ENCODE assay signal across 25 mouse cellular contexts in genomic region chr6:29632552-29633292, GRCm38 (mm10). TPM values are rescaled to one million over a fixed set of nuclear protein-coding genes. Genes with fewer than 3 reads are reported as not detected.
DNase-seq lines count a peak whose midpoint lies in the region; ATAC-seq and TF ChIP-seq lines count a peak whose summit lies in the region.
"Had no signal": no experiment of that assay in that cellular context is flagged by ENCODE, and none has a peak within 500 bp of the region (broad histone marks: within the 10 kb centered on the region; RNA-seq: fewer than 3 reads in every experiment).

No protein-coding gene starts in this region.

- H3K9me3 ChIP-seq in forebrain, embryonic 12.5 days = no peaks in the 10 kb centered on the region
- H3K9me3 ChIP-seq in forebrain, embryonic 13.5 days (replicated peaks) = no peaks in the 10 kb centered on the region
- H3K9me3 ChIP-seq in limb, embryonic 12.5 days = no peaks in the 10 kb centered on the region
- no peaks in the 10 kb centered on the region for H3K9me3 ChIP-seq in limb, embryonic 10.5 days (replicated peaks)
- peaks cover 15% of the 10 kb centered on the region for H3K9me3 ChIP-seq in ES-Bruce4 (replicated peaks; ENCODE audit: control insufficient read depth, insufficient read depth, low read length, poor library complexity, severe bottlenecking)
- no peaks in the 10 kb centered on the region for H3K9me3 ChIP-seq in neural tube, embryonic 11.5 days (ENCODE audit: control insufficient read depth, low read length)
- H3K9me3 ChIP-seq: forebrain, embryonic 15.5 days had no signal

- no peaks in the 10 kb centered on the region for H3K36me3 ChIP-seq in forebrain, embryonic 12.5 days (replicated peaks)
- H3K36me3 ChIP-seq in forebrain, embryonic 13.5 days (ENCODE audit: poor library complexity, severe bottlenecking) = no peaks in the 10 kb centered on the region
- H3K36me3 ChIP-seq in limb, embryonic 12.5 days = no peaks in the 10 kb centered on the region
- H3K36me3 ChIP-seq in limb, embryonic 10.5 days = no peaks in the 10 kb centered on the region
- no peaks in the 10 kb centered on the region for H3K36me3 ChIP-seq in ES-Bruce4 (ENCODE audit: control insufficient read depth, insufficient read depth, low read length, poor library complexity, severe bottlenecking)
- no peaks in the 10 kb centered on the region for H3K36me3 ChIP-seq in neural tube, embryonic 11.5 days (ENCODE audit: control insufficient read depth, insufficient read depth, low read length)
- H3K36me3 ChIP-seq: forebrain, embryonic 15.5 days; heart, embryonic 15.5 days had no signal

- 0 out of 2 replicates have a peak overlapping the region, but pooled peaks have one; percentile 4 for H3K27ac ChIP-seq in forebrain, embryonic 12.5 days
- H3K27ac ChIP-seq in forebrain, embryonic 13.5 days = no peak overlapping the region
- H3K27ac ChIP-seq in limb, embryonic 12.5 days = peak overlapping the region; percentile 56; the same call in 1 of the 2 replicates
- no peak overlapping the region for H3K27ac ChIP-seq in limb, embryonic 10.5 days
- H3K27ac ChIP-seq in ES-Bruce4 (ENCODE audit: insufficient read depth, low read length) = peak overlapping the region; percentile 97
- no peak overlapping the region for H3K27ac ChIP-seq in neural tube, embryonic 11.5 days (ENCODE audit: low read depth, low read length)
- H3K27ac ChIP-seq: forebrain, embryonic 15.5 days; heart, adult 2 months; heart, embryonic 15.5 days; hindbrain, postnatal 0 days had no signal

- H3K4me1 ChIP-seq in forebrain, embryonic 12.5 days = no peaks in the 10 kb centered on the region; the same call in 1 of the 2 replicates
- no peaks in the 10 kb centered on the region for H3K4me1 ChIP-seq in forebrain, embryonic 13.5 days
- H3K4me1 ChIP-seq in limb, embryonic 12.5 days (replicated peaks) = no peaks in the 10 kb centered on the region
- peaks cover 10% of the 10 kb centered on the region for H3K4me1 ChIP-seq in limb, embryonic 10.5 days
- H3K4me1 ChIP-seq in ES-Bruce4 (ENCODE audit: control insufficient read depth, insufficient read depth, low read length) = peaks cover 2% of the 10 kb centered on the region
- H3K4me1 ChIP-seq in neural tube, embryonic 11.5 days (ENCODE audit: control insufficient read depth, insufficient read depth, low read length) = no peaks in the 10 kb centered on the region
- H3K4me1 ChIP-seq: forebrain, embryonic 15.5 days; heart, embryonic 15.5 days had no signal

- DNase-seq in limb, embryonic 10.5 days (ENCODE audit: low spot score) = no peak
- peak; percentile 25 for DNase-seq in neural tube, embryonic 11.5 days (ENCODE audit: low spot score)
- no peak for DNase-seq in right cerebral cortex, postnatal 25 days
- DNase-seq: adrenal gland, postnatal 36 days; B cell, adult 2 months; cerebellum, adult 11-12 months; cerebellum, postnatal 14 days; gastrocnemius, postnatal 14 days; heart, adult 2 months; heart, postnatal 4 days; lung, adult 18-20 months; right cerebral cortex, adult 18-20 months; thymus, postnatal 4 days had no signal

- H3K4me3 ChIP-seq in forebrain, embryonic 12.5 days (replicated peaks) = no peak overlapping the region
- H3K4me3 ChIP-seq in forebrain, embryonic 13.5 days = no peak overlapping the region
- no peak overlapping the region for H3K4me3 ChIP-seq in limb, embryonic 12.5 days (replicated peaks)
- no peak overlapping the region for H3K4me3 ChIP-seq in limb, embryonic 10.5 days
- H3K4me3 ChIP-seq in ES-Bruce4 (ENCODE audit: low read depth, low read length) = no peak overlapping the region
- no peak overlapping the region for H3K4me3 ChIP-seq in neural tube, embryonic 11.5 days (ENCODE audit: low read depth, low read length)
- H3K4me3 ChIP-seq: erythroblast, embryonic 14.5 days; forebrain, embryonic 15.5 days; heart, adult 2 months; heart, embryonic 15.5 days; megakaryocyte, embryonic 14.5 days had no signal

- H3K9ac ChIP-seq in forebrain, embryonic 12.5 days = no peak overlapping the region
- no peak overlapping the region for H3K9ac ChIP-seq in forebrain, embryonic 13.5 days
- H3K9ac ChIP-seq in limb, embryonic 12.5 days (replicated peaks) = no peak overlapping the region
- H3K9ac ChIP-seq in ES-Bruce4 (ENCODE audit: low read depth, poor library complexity, severe bottlenecking) = no peak overlapping the region
- H3K9ac ChIP-seq in neural tube, embryonic 11.5 days (ENCODE audit: low read length) = no peak overlapping the region
- H3K9ac ChIP-seq: forebrain, embryonic 15.5 days; heart, embryonic 15.5 days had no signal

- WGBS in forebrain, embryonic 12.5 days = 61% methylated on average over 12 of the region's 12 CpGs
- WGBS in forebrain, embryonic 13.5 days = 58% methylated on average over 12 of the region's 12 CpGs
- 47% methylated on average over 12 of the region's 12 CpGs for WGBS in limb, embryonic 12.5 days
- 47% methylated on average over 12 of the region's 12 CpGs for WGBS in limb, embryonic 10.5 days
- 54% methylated on average over 12 of the region's 12 CpGs for WGBS in neural tube, embryonic 11.5 days

- TF ChIP-seq POLR2A in ES-Bruce4 (IDR thresholded peaks at IDR 0.05; ENCODE audit: insufficient read depth, low read length) = no peak

- ATAC-seq in forebrain, embryonic 12.5 days (ENCODE audit: low FRiP score) = no peak
- ATAC-seq in forebrain, embryonic 13.5 days = no peak
- no peak for ATAC-seq in limb, embryonic 12.5 days (ENCODE audit: insufficient number of reproducible peaks, insufficient read depth, low FRiP score, low TSS enrichment, low read depth)
- ATAC-seq in neural tube, embryonic 11.5 days (ENCODE audit: insufficient read depth, low FRiP score, low TSS enrichment) = no peak
- ATAC-seq: forebrain, embryonic 15.5 days; hindbrain, postnatal 0 days; intestine, postnatal 0 days; midbrain, embryonic 16.5 days had no signal

- peak; percentile 97 for TF ChIP-seq EP300 in ES-Bruce4 (IDR thresholded peaks at IDR 0.05; ENCODE audit: insufficient read depth, low read depth, low read length)

- no peak overlapping the region for H3K4me2 ChIP-seq in forebrain, embryonic 12.5 days
- no peak overlapping the region for H3K4me2 ChIP-seq in forebrain, embryonic 13.5 days
- 0 out of 2 replicates have a peak overlapping the region, but pooled peaks have one; percentile 2 for H3K4me2 ChIP-seq in limb, embryonic 12.5 days
- H3K4me2 ChIP-seq in neural tube, embryonic 11.5 days (ENCODE audit: low read depth) = no peak overlapping the region
- H3K4me2 ChIP-seq: forebrain, embryonic 15.5 days; heart, embryonic 15.5 days; liver, embryonic 11.5 days had no signal

- no peak for TF ChIP-seq CTCF in ES-Bruce4 (IDR thresholded peaks at IDR 0.05; ENCODE audit: low read depth, low read length)

- peaks cover 5% of the 10 kb centered on the region; the same call in 1 of the 2 replicates for H3K27me3 ChIP-seq in forebrain, embryonic 12.5 days
- peaks cover 3% of the 10 kb centered on the region; the same call in 1 of the 2 replicates for H3K27me3 ChIP-seq in forebrain, embryonic 13.5 days
- peaks cover 16% of the 10 kb centered on the region for H3K27me3 ChIP-seq in limb, embryonic 12.5 days
- peaks cover 30% of the 10 kb centered on the region for H3K27me3 ChIP-seq in limb, embryonic 10.5 days (ENCODE audit: low read depth, poor library complexity, severe bottlenecking)
- H3K27me3 ChIP-seq in ES-Bruce4 (ENCODE audit: control insufficient read depth, insufficient read depth, low read length, poor library complexity, severe bottlenecking) = no peaks in the 10 kb centered on the region; the same call in 1 of the 2 replicates
- no peaks in the 10 kb centered on the region for H3K27me3 ChIP-seq in neural tube, embryonic 11.5 days (ENCODE audit: control insufficient read depth, insufficient read depth, low read length)
- H3K27me3 ChIP-seq: forebrain, embryonic 15.5 days had no signal

RNA-seq across cellular contexts. Expression of gene Tnpo3, which starts 23.0 kb away (rescaled TPM):
- polyA plus RNA-seq in forebrain, embryonic 12.5 days (2016; fragmentation: Nextera tagmentation; extraction: Ambion mirVana) = 119 and 123 TPM in 2 replicates
- 102 and 110 TPM in 2 replicates for polyA plus RNA-seq in forebrain, embryonic 13.5 days (2015; fragmentation: Nextera tagmentation; extraction: Ambion mirVana)
- polyA plus RNA-seq in limb, embryonic 12.5 days (2016; fragmentation: Nextera tagmentation; extraction: Ambion mirVana) = 106 TPM in 2 replicates
- polyA plus RNA-seq in limb, embryonic 10.5 days (2016; fragmentation: Nextera tagmentation; extraction: Ambion mirVana) = 115 and 128 TPM in 2 replicates
- 127 and 130 TPM in 2 replicates for polyA plus RNA-seq in ES-Bruce4 (2011; ENCODE audit: insufficient read depth, insufficient read length, low read depth, missing spikeins)
- 109 and 118 TPM in 2 replicates for polyA plus RNA-seq in neural tube, embryonic 11.5 days (2014; fragmentation: Nextera tagmentation; extraction: Ambion mirVana)

Comparison
In these comparisons a context has a peak if more than half of its experiments do, and no peak if none do; other contexts are left out.
1. H3K27ac ChIP-seq: peak in forebrain, embryonic 12.5 days (single experiment), limb, embryonic 12.5 days (single experiment) and ES-Bruce4 (single experiment); none in forebrain, embryonic 13.5 days (single experiment), limb, embryonic 10.5 days (single experiment) and neural tube, embryonic 11.5 days (single experiment).